Mouse (Mus musculus) stomach, embryonic 16.5 days (tissue): ENCODE measurements at regions not wholly inside any gene's neighbourhood (a gene's known extent, or its start where the extent isn't known, plus 50 kb on each side); places are given as distances from the start of the nearest gene placed in this dataset.

ENCODE experiments used
- ATAC-seq: fragments of 200-750 bp; cut with Nextera tagmentation; 2 replicates; pipeline ENCODE4 v1.8.0; 2017; ENCODE audit warnings: moderate number of reproducible peaks, moderate TSS enrichment; ENCODE audit not compliant: insufficient read depth, low FRiP score
- H3K27ac ChIP-seq: fragments of 300-500 bp; sonication (generic); 2 replicates; pipeline ENCODE4 v1.5.1; 2014; ENCODE audit warnings: low read length
- H3K27me3 ChIP-seq: fragments of 300-500 bp; sonication (generic); 2 replicates; pipeline ENCODE4 v1.6.1; 2014; ENCODE audit warnings: low read length, control low read depth, mixed read lengths; ENCODE audit not compliant: control insufficient read depth, insufficient read depth
- H3K36me3 ChIP-seq: fragments of 300-500 bp; sonication (generic); 2 replicates; pipeline ENCODE4 v1.6.1; 2014; ENCODE audit warnings: low read length; ENCODE audit not compliant: control insufficient read depth, insufficient read depth
- H3K4me1 ChIP-seq: fragments of 300-500 bp; sonication (generic); 2 replicates; pipeline ENCODE4 v1.6.1; 2014; ENCODE audit warnings: low read length, control low read depth, mixed read lengths; ENCODE audit not compliant: control insufficient read depth, insufficient read depth
- H3K4me2 ChIP-seq: fragments of 300-500 bp; sonication (generic); 2 replicates; pipeline ENCODE4 v1.6.1; 2014; ENCODE audit warnings: low read depth, low read length, mixed read lengths
- H3K4me3 ChIP-seq: fragments of 300-500 bp; sonication (generic); replicated peaks from 2 replicates; pipeline ENCODE4 v1.5.1; 2014; ENCODE audit warnings: mild to moderate bottlenecking, low read length
- H3K9ac ChIP-seq: fragments of 300-500 bp; sonication (generic); 2 replicates; pipeline ENCODE4 v1.6.1; 2014; ENCODE audit warnings: low read length
- H3K9me3 ChIP-seq: fragments of 300-500 bp; sonication (generic); replicated peaks from 2 replicates; pipeline ENCODE4 v1.6.1; 2016; ENCODE audit warnings: low read length, control low read depth; ENCODE audit not compliant: control insufficient read depth
- WGBS: fragments of 180-500 bp; shearing (Covaris S2); extraction: QIAGEN DNeasy Blood & Tissue Kit; methylation state at CpG from one replicate; pipeline ENCODE4 v1.1.7; 2014; 5-methylcytosine and 5-hydroxymethylcytosine counted together

DNA sequence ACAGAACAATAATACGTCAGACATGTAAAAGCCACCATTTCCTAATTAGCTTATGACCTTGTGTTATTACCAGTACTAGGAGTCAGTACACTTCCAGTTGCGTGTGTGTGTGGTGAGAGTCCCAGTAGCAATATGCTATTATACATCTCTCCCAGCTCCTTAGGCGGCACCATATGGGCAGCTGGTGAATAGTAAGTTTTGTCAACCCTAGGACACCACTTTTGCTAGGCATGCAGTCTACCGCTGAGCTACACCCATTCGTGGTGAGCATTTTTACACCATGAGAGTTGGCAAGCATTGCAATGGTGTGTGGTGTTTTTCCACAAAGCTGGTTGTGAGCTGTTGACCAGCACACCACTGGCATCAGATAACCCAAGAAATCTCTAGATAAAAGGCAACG lies 53.8 kb upstream of the 1110032F04Rik start:
- Histone ChIP-seq H3K36me3 (no peaks in the 10 kb centered on the region), H3K4me1 (no peaks in the 10 kb centered on the region), H3K4me3 (no peak overlapping the region), H3K9me3 (no peaks in the 10 kb centered on the region), H3K4me2 (no peak overlapping the region), H3K27me3 (no peaks in the 10 kb centered on the region), H3K9ac (no peak overlapping the region), H3K27ac (no peak overlapping the region)
- no peak for ATAC-seq
- WGBS: 89% methylated on average over 6 of the region's 6 CpGs

DNA sequence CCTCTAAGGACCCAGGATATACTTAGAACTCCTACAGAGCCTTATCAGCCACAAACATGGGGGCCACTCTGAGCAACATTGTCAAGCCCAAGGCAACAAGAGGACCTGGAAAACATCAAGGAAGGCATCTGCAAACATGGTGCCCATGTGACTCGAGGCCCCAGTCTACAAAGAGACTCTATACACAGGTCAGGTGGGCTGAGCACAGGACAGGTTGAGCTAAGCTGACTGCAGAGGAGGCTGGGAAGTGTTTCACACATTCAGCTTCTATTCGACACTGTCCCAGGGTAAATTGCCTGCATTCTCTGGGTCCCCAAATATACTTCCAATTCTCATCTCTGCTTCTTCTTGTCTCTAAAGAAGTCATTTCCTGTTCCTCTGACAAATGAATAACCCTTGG lies 52.1 kb upstream of the 1110032F04Rik start:
- Histone ChIP-seq H3K4me2 (no peak overlapping the region), H3K27ac (no peak overlapping the region), H3K4me1 (no peaks in the 10 kb centered on the region), H3K4me3 (no peak overlapping the region), H3K9ac (no peak overlapping the region), H3K9me3 (no peaks in the 10 kb centered on the region), H3K36me3 (no peaks in the 10 kb centered on the region), H3K27me3 (no peaks in the 10 kb centered on the region)
- 55% methylated on average over 2 of the region's 2 CpGs for WGBS
- no peak for ATAC-seq
